Mouse (Mus musculus) heart, adult 2 months (tissue): ENCODE results near the gene Cpne5. TPM values are rescaled to one million over a fixed set of nuclear protein-coding genes. Genes with fewer than 3 reads are reported as not detected.
"Not testable (repeated sequence)": the region's sequence is repeated elsewhere in the genome, so short reads cannot be mapped to it uniquely, and the experiment has no call there.

Experiments used
- DNase-seq, 2 experiments: peaks; one replicate each; pipeline ENCODE4 v3.0.0; 2021
- H3K27ac ChIP-seq: fragments of 200-600 bp; 2 replicates; pipeline ENCODE4 v1.8.1; 2022
- H3K27me3 ChIP-seq: fragments of 200-500 bp; 2 replicates; pipeline ENCODE4 v1.6.1; 2012; ENCODE audit warnings: mild to moderate bottlenecking, low read length, inconsistent platforms, mixed read lengths; ENCODE audit not compliant: control insufficient read depth, insufficient read depth
- H3K36me3 ChIP-seq: fragments of 200-500 bp; 2 replicates; pipeline ENCODE4 v1.6.1; 2012; ENCODE audit warnings: low read length, inconsistent platforms; ENCODE audit not compliant: control insufficient read depth, insufficient read depth
- H3K4me1 ChIP-seq: fragments of 200-500 bp; 2 replicates; pipeline ENCODE4 v1.6.1; 2011; ENCODE audit warnings: low read length; ENCODE audit not compliant: control insufficient read depth, insufficient read depth
- H3K4me3 ChIP-seq: fragments of 200-600 bp; 2 replicates; pipeline ENCODE4 v1.8.1; 2022
- H3K79me2 ChIP-seq: fragments of 200-500 bp; replicated peaks from 2 replicates; pipeline ENCODE4 v1.6.1; 2012; ENCODE audit warnings: mild to moderate bottlenecking, inconsistent platforms, low read length, moderate library complexity, mixed read lengths; ENCODE audit not compliant: control insufficient read depth, insufficient read depth
- H3K9ac ChIP-seq: fragments of 200-500 bp; 2 replicates; pipeline ENCODE4 v1.6.1; 2012; ENCODE audit warnings: low read depth, mild to moderate bottlenecking, control low read depth, inconsistent platforms, low read length, mixed read lengths
- CTCF ChIP-seq: fragments of 200-600 bp; IDR thresholded peaks from 2 replicates; pipeline ENCODE4 v1.8.1; 2022; ENCODE audit warnings: antibody characterized with exemption, mild to moderate bottlenecking, moderate library complexity
- EP300 ChIP-seq: fragments of 200-500 bp; IDR thresholded peaks from 2 replicates; pipeline ENCODE4 v1.6.1; 2011; ENCODE audit warnings: low read depth, low read length, control low read depth; ENCODE audit not compliant: insufficient read depth
- POLR2A ChIP-seq: fragments of 200-500 bp; IDR thresholded peaks from 2 replicates; pipeline ENCODE4 v1.6.1; 2011; ENCODE audit warnings: mild to moderate bottlenecking, low read depth, low read length, control low read depth; ENCODE audit not compliant: insufficient read depth
- WGBS: fragments of 180-500 bp; shearing (Covaris S2); methylation state at CpG from one replicate; pipeline ENCODE4 v1.1.7; 2018; 5-methylcytosine and 5-hydroxymethylcytosine counted together
- intact Hi-C: fragments of 180-260 bp; cut with DNase I; formaldehyde crosslinking; loops from one replicate; pipeline ENCODE4 v1.15.1; 2025
- polyA plus RNA-seq: library from polyadenylated mRNA; depleted of rRNA; stranded (reverse); fragments of >200 nt; gene quantifications from 2 replicates; pipeline ENCODE4 v1.2.3, GENCODE M21; 2012
- total RNA-seq, 2 experiments: library from RNA; stranded (reverse); gene quantifications; 2 replicates each; pipeline ENCODE4 v1.2.3; 2021

The Cpne5 gene
- total and polyA plus RNA-seq, 3 experiments, result 4.4 to 11.2 (median 5.2) TPM

DNA sequence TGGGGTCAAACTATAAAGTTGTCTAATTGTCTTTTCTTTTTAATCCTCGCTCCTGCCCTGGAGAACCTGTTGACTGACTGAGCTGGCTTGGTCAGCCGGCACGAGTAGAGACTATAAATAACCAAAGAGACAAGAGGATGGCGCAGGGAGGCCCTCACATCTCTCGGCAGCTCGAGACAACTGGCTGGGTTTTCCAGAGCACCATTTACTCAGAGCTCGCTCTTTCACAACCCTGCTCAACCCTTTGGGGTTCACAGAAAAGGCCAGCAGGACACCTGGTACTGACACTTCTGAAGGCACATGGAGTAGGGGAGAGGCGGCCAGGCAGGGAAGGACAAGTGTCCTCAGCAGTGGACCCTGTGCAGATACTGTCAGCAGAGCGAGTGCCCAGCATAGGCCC, 15.7 kb upstream of the Cpne5 start:
- Histone ChIP-seq H3K9ac (0 out of 2 replicates have a peak overlapping the region, but pooled peaks have one; percentile 6), H3K36me3 (no peaks in the 10 kb centered on the region)

DNA sequence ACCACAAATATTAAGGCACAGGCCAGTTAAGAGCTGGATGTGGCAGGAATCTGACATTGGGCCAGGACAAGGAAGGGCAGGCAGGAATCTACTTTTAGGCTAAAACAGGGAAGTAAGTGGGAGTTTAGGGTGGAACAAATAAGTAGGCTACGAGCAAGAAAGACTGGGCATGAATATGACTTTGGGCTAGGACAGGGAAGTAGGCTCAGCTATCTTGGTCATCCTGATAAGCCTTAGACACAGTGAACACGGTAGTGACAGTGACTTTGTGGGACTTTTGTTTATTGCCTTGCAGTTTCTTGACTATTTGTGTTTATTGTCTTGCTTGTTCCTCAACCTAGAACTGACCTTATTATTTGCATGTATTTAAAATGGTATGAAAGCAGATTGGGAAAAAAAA, 15.3 kb upstream of the Cpne5 start:
- Histone ChIP-seq H3K4me1 (peaks cover 22% of the 10 kb centered on the region; the same call in 1 of the 2 replicates), H3K9ac (no peak overlapping the region), H3K27ac (peak overlapping the region; percentile 81), H3K36me3 (no peaks in the 10 kb centered on the region), H3K4me3 (no peak overlapping the region), H3K27me3 (no peaks in the 10 kb centered on the region), H3K79me2 (no peaks in the 10 kb centered on the region)
- DNase-seq, result no peak
- TF ChIP-seq POLR2A, result no peak
- TF ChIP-seq EP300, result no peak
- TF ChIP-seq CTCF, result no peak
- 57% methylated on average over 2 of the region's 2 CpGs for WGBS
- intact Hi-C loops, result no loop called here

More for the DNA sequence above, 15.7 kb upstream of the Cpne5 start:
- TF ChIP-seq POLR2A, result peak; percentile 36; the same call in 1 of the 2 replicates
- TF ChIP-seq EP300, result peak; percentile 71
- no peak for TF ChIP-seq CTCF
- no peaks in the 10 kb centered on the region for H3K79me2 ChIP-seq
- H3K4me3 ChIP-seq, result no peak overlapping the region
- DNase-seq, result peak in 1 of 2 experiments; percentile 73
- H3K27ac ChIP-seq, result peak overlapping the region; percentile 81
- no peaks in the 10 kb centered on the region for H3K27me3 ChIP-seq
- peaks cover 21% of the 10 kb centered on the region; the same call in 1 of the 2 replicates for H3K4me1 ChIP-seq
- 65% methylated on average over 9 of the region's 9 CpGs for WGBS
- intact Hi-C loops, result no loop called here

DNA sequence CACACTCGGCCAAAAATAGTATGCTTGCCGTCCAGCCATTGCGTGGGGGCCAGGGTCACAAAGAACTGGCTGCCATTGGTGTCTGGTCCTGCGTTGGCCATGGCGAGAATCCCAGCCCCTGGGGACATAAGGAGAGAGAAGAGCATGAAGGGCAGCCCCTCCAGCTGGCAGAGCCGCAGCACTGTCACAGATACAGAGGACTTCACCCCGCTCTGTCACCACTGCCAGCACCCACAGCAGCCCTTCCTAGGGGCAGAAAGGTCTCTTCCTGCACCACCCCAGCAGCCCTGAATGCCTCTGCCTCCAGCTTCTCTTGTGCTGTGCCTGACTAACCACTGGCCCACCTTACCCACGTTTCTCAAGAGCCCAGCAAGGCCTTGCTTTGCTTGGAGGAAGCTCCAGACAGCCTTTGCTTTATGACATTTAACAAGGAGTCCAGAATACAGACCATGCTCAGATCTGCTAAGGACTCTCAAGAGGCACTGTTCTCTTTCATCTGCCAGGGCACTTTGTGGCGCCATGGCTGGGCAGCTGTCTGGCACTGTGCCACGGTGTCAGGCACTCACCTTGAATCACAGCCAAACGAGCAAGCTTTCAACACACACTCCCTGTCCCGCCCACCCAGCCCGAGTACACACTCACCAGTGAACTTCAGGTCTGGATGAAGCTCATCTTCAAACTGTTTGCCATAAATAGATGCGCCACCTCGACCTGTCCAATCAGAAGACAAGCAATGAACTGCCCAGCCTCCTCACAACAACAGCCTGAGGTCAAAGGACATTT, 13.8 kb upstream of the Cpne5 start:
- no peaks in the 10 kb centered on the region for H3K36me3 ChIP-seq
- H3K79me2 ChIP-seq, result no peaks in the 10 kb centered on the region
- WGBS, result 56% methylated on average over 15 of the region's 15 CpGs
- intact Hi-C loops, result no loop called here
- peak overlapping the region; percentile 81 for H3K27ac ChIP-seq
- peaks cover 20% of the 10 kb centered on the region; the same call in 1 of the 2 replicates for H3K4me1 ChIP-seq
- H3K4me3 ChIP-seq, result no peak overlapping the region
- TF ChIP-seq EP300, result peak; percentile 92
- no peak for TF ChIP-seq POLR2A
- DNase-seq, result peak; percentile 74 to 83
- H3K27me3 ChIP-seq, result no peaks in the 10 kb centered on the region
- peak overlapping the region; percentile 33; the same call in 1 of the 2 replicates for H3K9ac ChIP-seq

DNA sequence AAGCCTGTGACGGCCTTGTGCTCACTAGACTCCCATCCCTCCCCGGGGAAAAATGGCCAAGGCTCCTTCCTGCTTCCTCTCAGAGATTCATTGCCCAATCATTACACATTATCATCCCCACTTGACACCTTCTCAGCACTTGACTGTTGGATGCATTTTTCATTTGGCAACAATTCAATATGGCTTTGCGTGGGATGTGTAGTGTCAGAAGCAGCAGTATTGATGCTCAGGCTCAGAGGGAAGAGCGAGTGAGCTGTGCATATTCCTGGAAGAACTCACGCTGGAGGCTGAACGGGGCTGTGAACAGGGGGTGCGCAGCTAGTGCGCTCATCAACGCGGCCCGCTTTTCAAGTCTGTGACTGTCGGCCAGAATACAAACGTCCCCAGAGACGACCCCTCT, 13.0 kb upstream of the Cpne5 start:
- Histone ChIP-seq H3K4me1 (peaks cover 21% of the 10 kb centered on the region), H3K27ac (peak overlapping the region; percentile 81), H3K9ac (peak overlapping the region; percentile 2; the same call in 1 of the 2 replicates)
- intact Hi-C loops, H3K36me3 ChIP-seq, H3K79me2 ChIP-seq, H3K4me3 ChIP-seq, H3K27me3 ChIP-seq, DNase-seq: not testable (repeated sequence)
- 45% methylated on average over 14 of the region's 14 CpGs for WGBS

DNA sequence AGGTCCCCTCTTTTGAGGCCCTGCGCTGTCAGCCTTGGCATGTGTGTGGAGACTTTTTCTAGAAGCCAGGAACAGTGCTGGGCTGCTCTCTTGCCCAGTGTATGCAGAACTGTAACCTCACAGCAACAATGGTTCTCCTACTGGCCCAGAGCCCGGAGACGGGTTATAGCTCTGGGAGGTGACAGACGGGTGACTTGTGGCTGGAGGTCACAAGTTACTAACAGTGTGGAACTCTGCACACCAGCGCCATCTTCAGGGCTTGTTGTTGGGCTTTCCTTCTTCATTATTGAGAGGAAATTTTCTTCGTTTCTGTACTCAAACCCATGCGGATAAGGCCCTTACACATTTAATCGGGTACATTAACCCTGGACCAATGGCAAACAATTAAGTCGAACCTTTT, 11.5 kb upstream of the Cpne5 start:
- DNase-seq, result peak in 1 of 2 experiments; percentile 70
- Histone ChIP-seq H3K27me3 (no peaks in the 10 kb centered on the region), H3K79me2 (no peaks in the 10 kb centered on the region), H3K27ac (peak overlapping the region; percentile 78), H3K36me3 (no peaks in the 10 kb centered on the region), H3K4me1 (peaks cover 19% of the 10 kb centered on the region), H3K4me3 (no peak overlapping the region), H3K9ac (no peak overlapping the region)
- 51% methylated on average over 9 of the region's 9 CpGs for WGBS
- TF ChIP-seq CTCF (peak; percentile 59), EP300 (0 out of 2 replicates have a peak, but pooled peaks have one; percentile 14), POLR2A (no peak)
- intact Hi-C loops, result no loop called here

DNA sequence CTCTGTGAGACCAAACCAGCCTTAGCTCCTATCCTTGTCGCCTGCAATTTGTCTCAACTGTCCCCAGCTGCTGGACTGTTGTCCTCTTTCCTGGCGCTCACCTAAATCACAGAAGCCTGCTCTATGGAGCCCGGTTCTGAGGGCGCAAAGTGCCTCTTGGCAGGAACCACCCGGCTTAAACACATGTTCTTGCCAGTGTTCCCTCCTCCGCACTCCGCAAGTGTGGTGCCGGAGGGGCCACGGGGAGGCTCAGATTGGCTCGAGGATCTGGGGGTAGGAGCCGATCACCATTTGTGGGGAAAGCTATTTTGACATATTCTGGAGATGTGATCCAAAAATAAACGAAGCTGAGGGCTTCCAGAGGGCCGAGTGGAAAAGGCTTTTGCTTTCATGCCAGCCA, 9.9 kb upstream of the Cpne5 start:
- peak overlapping the region; percentile 10; the same call in 1 of the 2 replicates for H3K4me3 ChIP-seq
- no peak for TF ChIP-seq CTCF
- TF ChIP-seq POLR2A, result peak; percentile 39; the same call in 1 of the 2 replicates
- intact Hi-C loops, result loop anchor here (2.0 kb wide), 1 partner anchor 199 kb away; no protein-coding TSS in a partner anchor
- H3K27ac ChIP-seq, result peak overlapping the region; percentile 78
- DNase-seq, result peak; percentile 63 to 75
- peaks cover 14% of the 10 kb centered on the region for H3K4me1 ChIP-seq
- H3K27me3 ChIP-seq, result no peaks in the 10 kb centered on the region
- 56% methylated on average over 13 of the region's 13 CpGs for WGBS
- H3K36me3 ChIP-seq, result no peaks in the 10 kb centered on the region
- H3K9ac ChIP-seq, result no peak overlapping the region
- no peaks in the 10 kb centered on the region for H3K79me2 ChIP-seq
